Mouse (Mus musculus) CH12.LX (cell line): ENCODE results near the gene Tmub1. TPM values are rescaled to one million over a fixed set of nuclear protein-coding genes. Genes with fewer than 3 reads are reported as not detected.

ENCODE experiments used
- DNase-seq: peaks from one replicate; pipeline ENCODE4 v3.0.0-alpha.2; 2013; ENCODE audit errors: extremely low read depth
- H3K27ac ChIP-seq: 2 replicates; pipeline ENCODE4 v1.5.1; 2012; ENCODE audit warnings: low read depth, mild to moderate bottlenecking, control low read depth, moderate library complexity; ENCODE audit not compliant: insufficient read depth
- H3K27me3 ChIP-seq: replicated peaks from 2 replicates; pipeline ENCODE3; 2012; ENCODE audit warnings: inconsistent platforms
- H3K36me3 ChIP-seq, 2 experiments: replicated peaks in 1 of 2; 2 replicates each; pipeline versions ENCODE3 to v1.6.1; 2012; ENCODE audit warnings: inconsistent platforms in 1 of 2, low read length in 1 of 2, mild to moderate bottlenecking in 1 of 2, mixed read lengths in 1 of 2, moderate library complexity in 1 of 2; ENCODE audit not compliant: control insufficient read depth in 1 of 2, insufficient read depth in 1 of 2
- H3K4me1 ChIP-seq, 2 experiments: 2 replicates each; pipeline ENCODE4 v1.6.1; 2012; ENCODE audit warnings: inconsistent platforms in 1 of 2, moderate library complexity in 1 of 2; ENCODE audit not compliant: insufficient read depth in 2 of 2, control insufficient read depth in 1 of 2
- H3K4me2 ChIP-seq: 2 replicates; pipeline ENCODE4 v1.6.1; 2012; ENCODE audit warnings: low read depth, mild to moderate bottlenecking, control low read depth; ENCODE audit not compliant: poor library complexity, insufficient read depth, severe bottlenecking
- H3K4me3 ChIP-seq, 3 experiments: fragments of 150-350 bp in 1 of 3; sonication (generic) in 1 of 3; replicated peaks in 1 of 3; 2 replicates each; pipeline versions ENCODE3 to v1.5.1; 2011 to 2012; ENCODE audit warnings: low read depth in 2 of 3, low read length in 2 of 3, mild to moderate bottlenecking in 2 of 3, moderate library complexity in 2 of 3, control low read depth in 1 of 3, improper control_type of control experiment in 1 of 3, inconsistent platforms in 1 of 3, mixed read lengths in 1 of 3; ENCODE audit not compliant: poor library complexity in 1 of 3
- H3K79me2 ChIP-seq: replicated peaks from 2 replicates; pipeline ENCODE4 v1.6.1; 2012; ENCODE audit warnings: mild to moderate bottlenecking, moderate library complexity; ENCODE audit not compliant: control insufficient read depth, poor library complexity, insufficient read depth, severe bottlenecking; ENCODE audit errors: extremely low read depth
- H3K9ac ChIP-seq: 2 replicates; pipeline ENCODE4 v1.6.1; 2012; ENCODE audit warnings: low read depth, mild to moderate bottlenecking, control low read depth, moderate library complexity; ENCODE audit not compliant: insufficient read depth
- H3K9me3 ChIP-seq: replicated peaks from 2 replicates; pipeline ENCODE3; 2012; ENCODE audit warnings: low read length, inconsistent platforms, mixed read lengths
- CHD1 ChIP-seq: IDR thresholded peaks from 2 replicates; pipeline ENCODE4 v1.6.1; 2012; ENCODE audit warnings: low read depth, low read length, improper control_type of control experiment, inconsistent platforms
- CTCF ChIP-seq, 2 experiments: IDR thresholded peaks in 1 of 2; conservative IDR thresholded peaks in 1 of 2; 2 replicates each; pipeline ENCODE4 v1.5.1; 2011 to 2012; ENCODE audit warnings: low read depth in 2 of 2, low read length in 2 of 2, improper control_type of control experiment in 1 of 2, inconsistent platforms in 1 of 2, mild to moderate bottlenecking in 1 of 2, moderate library complexity in 1 of 2
- ETS1 ChIP-seq: conservative IDR thresholded peaks from 2 replicates; pipeline ENCODE4 v1.6.1; 2012; ENCODE audit warnings: low read depth, mild to moderate bottlenecking, inconsistent platforms, low read length, improper control_type of control experiment, moderate library complexity
- GABPA ChIP-seq: IDR thresholded peaks from 2 replicates; pipeline ENCODE4 v1.6.1; 2012; ENCODE audit warnings: low read depth, low read length, improper control_type of control experiment, inconsistent platforms; ENCODE audit not compliant: insufficient replicate concordance
- JUN ChIP-seq: IDR thresholded peaks from 2 replicates; pipeline ENCODE4 v1.6.1; 2011; ENCODE audit warnings: low read depth, mild to moderate bottlenecking, low read length, improper control_type of control experiment, moderate library complexity; ENCODE audit not compliant: insufficient read depth
- JUND ChIP-seq: conservative IDR thresholded peaks from 2 replicates; pipeline ENCODE4 v1.6.1; 2011; ENCODE audit warnings: low read depth, low read length, improper control_type of control experiment
- KAT2A ChIP-seq: IDR thresholded peaks from 2 replicates; pipeline ENCODE4 v1.6.1; 2012; ENCODE audit warnings: low read length, improper control_type of control experiment, inconsistent platforms; ENCODE audit not compliant: insufficient replicate concordance
- MAZ ChIP-seq: IDR thresholded peaks from 2 replicates; pipeline ENCODE4 v1.6.1; 2012; ENCODE audit warnings: low read depth, mild to moderate bottlenecking, inconsistent platforms, low read length, improper control_type of control experiment, moderate library complexity
- MXI1 ChIP-seq: IDR thresholded peaks from 2 replicates; pipeline ENCODE4 v1.6.1; 2011; ENCODE audit warnings: mild to moderate bottlenecking, low read depth, low read length, improper control_type of control experiment
- MYC ChIP-seq: IDR thresholded peaks from 2 replicates; pipeline ENCODE4 v1.6.1; 2011; ENCODE audit warnings: low read depth, mild to moderate bottlenecking, improper control_type of control experiment, low read length
- NELFE ChIP-seq: IDR thresholded peaks from 2 replicates; pipeline ENCODE4 v1.6.1; 2011; ENCODE audit warnings: low read depth, low read length, improper control_type of control experiment
- NRF1 ChIP-seq: IDR thresholded peaks from 2 replicates; pipeline ENCODE4 v1.6.1; 2014; ENCODE audit warnings: low read depth, mild to moderate bottlenecking, inconsistent platforms, low read length, improper control_type of control experiment, moderate library complexity
- POLR2AphosphoS2 ChIP-seq: IDR thresholded peaks from 2 replicates; pipeline ENCODE4 v1.6.1; 2011; ENCODE audit warnings: low read depth, low read length, improper control_type of control experiment
- SIN3A ChIP-seq: IDR thresholded peaks from 2 replicates; pipeline ENCODE4 v1.6.1; 2012; ENCODE audit warnings: low read length, improper control_type of control experiment, inconsistent platforms
- TBP ChIP-seq: conservative IDR thresholded peaks from 2 replicates; pipeline ENCODE4 v1.6.1; 2011; ENCODE audit warnings: low read depth, low read length, improper control_type of control experiment
- USF1 ChIP-seq: IDR thresholded peaks from 2 replicates; pipeline ENCODE4 v1.6.1; 2014; ENCODE audit warnings: low read depth, mild to moderate bottlenecking, inconsistent platforms, low read length, improper control_type of control experiment
- USF2 ChIP-seq: conservative IDR thresholded peaks from 2 replicates; pipeline ENCODE4 v1.6.1; 2011; ENCODE audit warnings: low read depth, low read length, improper control_type of control experiment
- ZC3H11A ChIP-seq: IDR thresholded peaks from 2 replicates; pipeline ENCODE4 v1.6.1; 2012; ENCODE audit warnings: low read depth, mild to moderate bottlenecking, inconsistent platforms, low read length, improper control_type of control experiment
- ZKSCAN1 ChIP-seq: IDR thresholded peaks from 2 replicates; pipeline ENCODE4 v1.6.1; 2012; ENCODE audit warnings: low read depth, inconsistent platforms, low read length, improper control_type of control experiment, borderline replicate concordance
- ZNF384 ChIP-seq: IDR thresholded peaks from 2 replicates; pipeline ENCODE4 v1.6.1; 2012; ENCODE audit warnings: low read depth, low read length, improper control_type of control experiment, inconsistent platforms
- dilution Hi-C: fragments of 300-500 bp; cut with MboI; formaldehyde crosslinking; loops from 2 replicates; pipeline ENCODE4 v1.14.3; 2020; ENCODE audit warnings: low sequenced_read_pairs; ENCODE audit not compliant: extremely low pct_unique_long_range_greater_than_20kb, extremely low pct_ligation_motif_present
- in situ Hi-C: fragments of 300-500 bp; cut with MboI; formaldehyde crosslinking; loops from 3 replicates; pipeline ENCODE4 v1.14.3; 2019; ENCODE audit warnings: low sequenced_read_pairs, low pct_ligation_motif_present, low pct_unique_long_range_greater_than_20kb, mixed read lengths
- polyA plus RNA-seq: library from polyadenylated mRNA; unstranded; fragments of >175 nt; gene quantifications from 2 replicates; pipeline ENCODE4 v1.2.1, GENCODE M21; 2012; ENCODE audit warnings: low read depth; ENCODE audit not compliant: insufficient read length
- total RNA-seq, 2 experiments: library from RNA; depleted of rRNA; stranded (reverse); fragments of 300-350 nt in 1 of 2; fragments of >200 nt in 1 of 2; gene quantifications; 2 replicates each; pipeline ENCODE4 v1.2.3; 2012 to 2014

Tmub1 gene
- total and polyA plus RNA-seq, 3 experiments: 6.1 to 13.1 (median 11.2) TPM

DNA sequence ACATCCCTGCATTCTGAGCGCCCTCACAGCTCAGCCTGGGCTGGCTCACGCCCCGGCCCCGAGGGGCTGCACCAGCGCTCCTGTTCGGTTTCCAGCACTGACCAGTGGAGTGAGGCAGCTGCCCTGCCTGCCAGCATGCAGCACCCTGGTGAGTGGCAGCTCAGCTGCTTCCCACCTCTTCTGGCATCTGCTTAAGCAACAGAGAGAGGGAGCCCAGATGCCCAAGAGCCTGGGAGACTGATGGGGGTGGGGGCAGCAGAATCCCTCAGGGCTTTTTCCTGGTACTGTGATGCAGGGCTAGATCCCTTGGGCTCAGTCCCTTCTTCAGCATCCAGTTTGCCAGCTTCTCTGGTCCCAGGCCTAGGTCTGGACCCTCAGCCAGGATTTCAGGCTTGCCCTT, 49.1 kb upstream of the Tmub1 start:
- Histone ChIP-seq H3K4me2 (no peak overlapping the region), H3K4me3 (no peak overlapping the region), H3K27me3 (no peaks in the 10 kb centered on the region), H3K9ac (no peak overlapping the region), H3K4me1 (no peaks in the 10 kb centered on the region), H3K36me3 (peaks cover 58 to 100% of the 10 kb centered on the region in 2 experiments), H3K79me2 (no peaks in the 10 kb centered on the region), H3K27ac (no peak overlapping the region), H3K9me3 (no peaks in the 10 kb centered on the region)
- TF ChIP-seq POLR2AphosphoS2 (no peak), NRF1 (no peak), KAT2A (no peak), CHD1 (no peak), ZKSCAN1 (no peak), ETS1 (no peak), SIN3A (no peak), NELFE (no peak), MYC (no peak), CTCF (conservative IDR thresholded peaks at IDR 0.05 in 1 of 2, IDR thresholded peaks at IDR 0.05 in 1 of 2; ENCODE audit: low read depth in 2 of 2, low read length in 2 of 2) (no peak), MAZ (no peak), TBP (no peak)
- DNase-seq: no peak
- dilution Hi-C loops (no loop called here), in situ Hi-C loops (no loop called here)

- H3K27me3 ChIP-seq: no peaks in the 10 kb centered on the region
- H3K36me3 ChIP-seq: peaks cover 48 to 100% of the 10 kb centered on the region in 2 experiments
- H3K9ac ChIP-seq: no peak overlapping the region
- TF ChIP-seq USF1 (no peak), JUND (no peak), ZNF384 (no peak), USF2 (no peak), MXI1 (no peak), GABPA (no peak), SIN3A (no peak), KAT2A (no peak), ZC3H11A (no peak), NRF1 (no peak), JUN (no peak)
- no peak overlapping the region for H3K27ac ChIP-seq
- H3K4me1 ChIP-seq: no peaks in the 10 kb centered on the region
- in situ Hi-C loops: no loop called here
- H3K9me3 ChIP-seq: no peaks in the 10 kb centered on the region
- no peak overlapping the region for H3K4me3 ChIP-seq
- no peak for DNase-seq
- dilution Hi-C loops: no loop called here
- H3K79me2 ChIP-seq: no peaks in the 10 kb centered on the region
- H3K4me2 ChIP-seq: no peak overlapping the region
These were observed 47.4 kb upstream of the Tmub1 start for GRCm38 (mm10) chr5:24495019-24495418.
